Mouse (Mus musculus) liver, embryonic 12.5 days (tissue): ENCODE data around the gene Tead4. TPM values are rescaled to one million over a fixed set of nuclear protein-coding genes. Genes with fewer than 3 reads are reported as not detected.
"Not testable (repeated sequence)": the region's sequence is repeated elsewhere in the genome, so short reads cannot be mapped to it uniquely, and the experiment has no call there.

Source experiments
- ATAC-seq: fragments of 200-750 bp; cut with Nextera tagmentation; 2 replicates; pipeline ENCODE4 v1.8.0; 2017; ENCODE audit warnings: moderate number of reproducible peaks, mild to moderate bottlenecking, moderate library complexity
- H3K27ac ChIP-seq: fragments of 300-500 bp; sonication (generic); 2 replicates; pipeline ENCODE4 v1.5.1; 2016; ENCODE audit warnings: mild to moderate bottlenecking
- H3K27me3 ChIP-seq: fragments of 300-500 bp; sonication (generic); replicated peaks from 2 replicates; pipeline ENCODE4 v1.6.1; 2016; ENCODE audit warnings: mild to moderate bottlenecking, moderate library complexity
- H3K36me3 ChIP-seq: fragments of 300-500 bp; sonication (generic); 2 replicates; pipeline ENCODE4 v1.6.1; 2016; ENCODE audit warnings: mild to moderate bottlenecking, moderate library complexity
- H3K4me1 ChIP-seq: fragments of 300-500 bp; sonication (generic); 2 replicates; pipeline ENCODE4 v1.6.1; 2016
- H3K4me2 ChIP-seq: fragments of 300-500 bp; sonication (generic); 2 replicates; pipeline ENCODE4 v1.6.1; 2016; ENCODE audit warnings: mild to moderate bottlenecking, moderate library complexity
- H3K4me3 ChIP-seq: fragments of 300-500 bp; sonication (generic); 2 replicates; pipeline ENCODE4 v1.5.1; 2016; ENCODE audit warnings: mild to moderate bottlenecking, moderate library complexity
- H3K9ac ChIP-seq: fragments of 300-500 bp; sonication (generic); 2 replicates; pipeline ENCODE4 v1.6.1; 2016; ENCODE audit warnings: mild to moderate bottlenecking, moderate library complexity
- H3K9me3 ChIP-seq: fragments of 300-500 bp; sonication (generic); replicated peaks from 2 replicates; pipeline ENCODE4 v1.6.1; 2016; ENCODE audit warnings: mild to moderate bottlenecking, moderate library complexity
- WGBS: fragments of 180-500 bp; shearing (Covaris S2); methylation state at CpG from one replicate; pipeline ENCODE4 v1.1.7; 2016; ENCODE audit not compliant: insufficient replicate concordance; 5-methylcytosine and 5-hydroxymethylcytosine counted together
- polyA plus RNA-seq: library from polyadenylated mRNA; unstranded; fragments of >200 nt; fragmentation: Nextera tagmentation; extraction: Ambion mirVana; gene quantifications from 2 replicates; pipeline ENCODE4 v1.2.1, GENCODE M21; 2016

Tead4 gene
- polyA plus RNA-seq, 1 experiment from 2014 or later: 1.1 TPM

GRCm38 (mm10) chr6:128231741-128232140, 68.9 kb downstream of the Tead4 start:
- H3K4me1 ChIP-seq: no peaks in the 10 kb centered on the region
- no peak for ATAC-seq
- 69% methylated on average over 3 of the region's 3 CpGs for WGBS

GRCm38 (mm10) chr6:128227438-128228017, 73.1 kb downstream of the Tead4 start:
- H3K4me1 ChIP-seq: no peaks in the 10 kb centered on the region
- no peak overlapping the region for H3K4me3 ChIP-seq
- H3K9me3 ChIP-seq: no peaks in the 10 kb centered on the region
- no peaks in the 10 kb centered on the region for H3K36me3 ChIP-seq
- WGBS: 36% methylated on average over 8 of the region's 8 CpGs
- no peak for ATAC-seq
- H3K27me3 ChIP-seq: no peaks in the 10 kb centered on the region
- no peak overlapping the region for H3K27ac ChIP-seq
- no peak overlapping the region for H3K9ac ChIP-seq
- no peak overlapping the region for H3K4me2 ChIP-seq

More at GRCm38 (mm10) chr6:128231741-128232140, 68.9 kb downstream of the Tead4 start:
- Histone ChIP-seq H3K4me2 (no peak overlapping the region), H3K36me3 (no peaks in the 10 kb centered on the region), H3K27me3 (no peaks in the 10 kb centered on the region), H3K9me3 (no peaks in the 10 kb centered on the region), H3K27ac (no peak overlapping the region), H3K9ac (no peak overlapping the region), H3K4me3 (no peak overlapping the region)

- ATAC-seq: no peak
- H3K9me3 ChIP-seq: no peaks in the 10 kb centered on the region
- H3K27ac ChIP-seq: no peak overlapping the region
- H3K4me3 ChIP-seq: no peak overlapping the region
- H3K27me3 ChIP-seq: no peaks in the 10 kb centered on the region
- no peak overlapping the region for H3K9ac ChIP-seq
- H3K36me3 ChIP-seq: no peaks in the 10 kb centered on the region
- no peak overlapping the region for H3K4me2 ChIP-seq
- WGBS: 61% methylated on average over 3 of the region's 3 CpGs
- no peaks in the 10 kb centered on the region for H3K4me1 ChIP-seq
These were observed 73.7 kb downstream of the Tead4 start for GRCm38 (mm10) chr6:128226941-128227340.

- WGBS: 57% methylated on average over 1 of the region's 1 CpGs
- Histone ChIP-seq H3K9ac (no peak overlapping the region), H3K4me3 (no peak overlapping the region), H3K36me3 (no peaks in the 10 kb centered on the region), H3K9me3 (no peaks in the 10 kb centered on the region), H3K27me3 (no peaks in the 10 kb centered on the region), H3K4me1 (no peaks in the 10 kb centered on the region), H3K4me2 (no peak overlapping the region), H3K27ac (peak overlapping the region; percentile 56; the same call in 1 of the 2 replicates)
- ATAC-seq: no peak
These were observed 74.8 kb downstream of the Tead4 start for GRCm38 (mm10) chr6:128225846-128226176.

- Histone ChIP-seq H3K9me3 (no peaks in the 10 kb centered on the region), H3K4me3 (no peak overlapping the region), H3K4me2 (no peak overlapping the region), H3K9ac (no peak overlapping the region), H3K36me3 (no peaks in the 10 kb centered on the region), H3K4me1 (no peaks in the 10 kb centered on the region), H3K27me3 (no peaks in the 10 kb centered on the region), H3K27ac (peak overlapping the region; percentile 56; the same call in 1 of the 2 replicates)
- ATAC-seq: no peak
- WGBS: 71% methylated on average over 4 of the region's 4 CpGs
These were observed 75.4 kb downstream of the Tead4 start for GRCm38 (mm10) chr6:128225009-128225845.

- Histone ChIP-seq H3K4me2 (no peak overlapping the region), H3K4me3 (no peak overlapping the region), H3K27me3 (no peaks in the 10 kb centered on the region), H3K4me1 (no peaks in the 10 kb centered on the region), H3K36me3 (no peaks in the 10 kb centered on the region), H3K27ac (no peak overlapping the region), H3K9ac (no peak overlapping the region), H3K9me3 (no peaks in the 10 kb centered on the region)
- ATAC-seq: no peak
These were observed 77.5 kb downstream of the Tead4 start for GRCm38 (mm10) chr6:128223159-128223558.

GRCm38 (mm10) chr6:128215004-128215403, 85.6 kb downstream of the Tead4 start:
- 77% methylated on average over 4 of the region's 4 CpGs for WGBS
- not testable (repeated sequence) for ATAC-seq, H3K4me1 ChIP-seq, H3K4me3 ChIP-seq, H3K4me2 ChIP-seq, H3K27me3 ChIP-seq, H3K27ac ChIP-seq, H3K36me3 ChIP-seq, H3K9ac ChIP-seq, H3K9me3 ChIP-seq

GRCm38 (mm10) chr6:128209199-128209598, 91.4 kb downstream of the Tead4 start:
- not testable (repeated sequence) for ATAC-seq, H3K9ac ChIP-seq, H3K4me2 ChIP-seq, H3K9me3 ChIP-seq, H3K36me3 ChIP-seq, H3K27me3 ChIP-seq, H3K27ac ChIP-seq, H3K4me3 ChIP-seq, H3K4me1 ChIP-seq
- WGBS: 71% methylated on average over 1 of the region's 1 CpGs

GRCm38 (mm10) chr6:128208491-128209170, 92.0 kb downstream of the Tead4 start:
- Histone ChIP-seq H3K36me3 (no peaks in the 10 kb centered on the region), H3K9ac (no peak overlapping the region), H3K4me1 (no peaks in the 10 kb centered on the region), H3K9me3 (no peaks in the 10 kb centered on the region), H3K27ac (no peak overlapping the region), H3K4me2 (no peak overlapping the region), H3K4me3 (no peak overlapping the region), H3K27me3 (no peaks in the 10 kb centered on the region)
- WGBS: 75% methylated on average over 8 of the region's 8 CpGs
- ATAC-seq: no peak

GRCm38 (mm10) chr6:128203557-128203956, 97.1 kb downstream of the Tead4 start:
- Histone ChIP-seq H3K9ac (no peak overlapping the region), H3K9me3 (no peaks in the 10 kb centered on the region), H3K27ac (no peak overlapping the region), H3K4me3 (no peak overlapping the region), H3K27me3 (no peaks in the 10 kb centered on the region), H3K36me3 (no peaks in the 10 kb centered on the region), H3K4me1 (peaks cover 17% of the 10 kb centered on the region; the same call in 1 of the 2 replicates), H3K4me2 (no peak overlapping the region)
- no peak for ATAC-seq
- WGBS: 50% methylated on average over 1 of the region's 1 CpGs

GRCm38 (mm10) chr6:128200847-128201640, 99.6 kb downstream of the Tead4 start:
- 1% methylated on average over 20 of the region's 20 CpGs for WGBS
- peak overlapping the region; percentile 36; the same call in 1 of the 2 replicates for H3K9ac ChIP-seq
- peaks cover 17% of the 10 kb centered on the region; the same call in 1 of the 2 replicates for H3K4me1 ChIP-seq
- peak overlapping the region; percentile 80 for H3K4me2 ChIP-seq
- H3K36me3 ChIP-seq: no peaks in the 10 kb centered on the region
- H3K27ac ChIP-seq: peak overlapping the region; percentile 11; the same call in 1 of the 2 replicates
- no peaks in the 10 kb centered on the region for H3K27me3 ChIP-seq
- H3K9me3 ChIP-seq: no peaks in the 10 kb centered on the region
- peak overlapping the region; percentile 52 for H3K4me3 ChIP-seq
- no peak; the same call in 1 of the 2 replicates for ATAC-seq
